ENCODE assay signal across 25 mouse cellular contexts in the genomic region with DNA sequence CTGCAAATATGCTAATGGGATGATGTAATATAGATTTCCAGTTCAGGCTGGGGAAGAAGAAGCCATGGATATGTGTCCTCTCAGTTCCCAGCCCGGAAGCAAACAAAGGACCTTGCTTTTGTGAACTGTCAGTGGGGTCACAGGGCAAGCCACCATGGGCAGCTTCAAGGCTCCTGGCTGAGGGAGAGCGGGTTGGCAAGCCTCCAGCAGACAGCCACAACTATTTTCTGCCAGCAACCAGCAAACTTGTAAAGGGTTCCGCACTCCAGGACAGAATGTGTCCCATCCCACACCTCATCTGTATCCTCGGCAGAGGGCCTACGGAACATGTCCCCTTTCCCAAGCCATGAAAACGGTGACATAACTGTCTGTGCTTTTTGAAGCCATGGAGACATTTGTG. TPM values are rescaled to one million over a fixed set of nuclear protein-coding genes. Genes with fewer than 3 reads are reported as not detected.
DNase-seq lines count a peak whose midpoint lies in the region; ATAC-seq and TF ChIP-seq lines count a peak whose summit lies in the region.
"Had no signal": no experiment of that assay in that cellular context is flagged by ENCODE, and none has a peak within 500 bp of the region (broad histone marks: within the 10 kb centered on the region; RNA-seq: fewer than 3 reads in every experiment).

No protein-coding gene starts in this region.

- no peak for DNase-seq in neural tube, embryonic 10.5 days (ENCODE audit: extremely low spot score, low spot score)
- DNase-seq in adrenal gland, postnatal 25 days, result peak; percentile 40
- DNase-seq in kidney, postnatal 36 days, result peak; percentile 66 to 78
- DNase-seq in thymus, postnatal 4 days, result no peak
- no peak for DNase-seq in lung, adult 2 months
- DNase-seq: cerebellum, adult 9-11 months; gastrocnemius, postnatal 25 days; liver, postnatal 0 days; thymus, postnatal 14 days had no signal

- no peak for TF ChIP-seq CTCF in lung, adult 2 months (IDR thresholded peaks at IDR 0.05; ENCODE audit: insufficient read depth, low read length)

- no peaks in the 10 kb centered on the region for H3K9me3 ChIP-seq in hindbrain, embryonic 13.5 days
- no peaks in the 10 kb centered on the region for H3K9me3 ChIP-seq in hindbrain, embryonic 12.5 days (replicated peaks)
- H3K9me3 ChIP-seq in neural tube, embryonic 15.5 days (replicated peaks), result no peaks in the 10 kb centered on the region
- H3K9me3 ChIP-seq: embryonic facial prominence, embryonic 12.5 days; forebrain, embryonic 15.5 days; limb, embryonic 10.5 days; neural tube, embryonic 12.5 days had no signal

- H3K4me1 ChIP-seq in hindbrain, embryonic 13.5 days (replicated peaks), result peaks cover 81% of the 10 kb centered on the region
- H3K4me1 ChIP-seq in hindbrain, embryonic 12.5 days, result peaks cover 75% of the 10 kb centered on the region
- peaks cover 80% of the 10 kb centered on the region for H3K4me1 ChIP-seq in neural tube, embryonic 15.5 days
- H3K4me1 ChIP-seq in lung, adult 2 months (ENCODE audit: control insufficient read depth, insufficient read depth, low read length), result no peaks in the 10 kb centered on the region

- ATAC-seq in hindbrain, embryonic 13.5 days (ENCODE audit: low FRiP score), result no peak
- ATAC-seq in hindbrain, embryonic 12.5 days (ENCODE audit: low FRiP score), result no peak
- ATAC-seq in neural tube, embryonic 15.5 days (ENCODE audit: low FRiP score), result no peak
- ATAC-seq: forebrain, embryonic 15.5 days; hindbrain, embryonic 16.5 days; intestine, postnatal 0 days; liver, postnatal 0 days had no signal

- no peak overlapping the region for H3K4me2 ChIP-seq in hindbrain, embryonic 13.5 days
- H3K4me2 ChIP-seq in hindbrain, embryonic 12.5 days (replicated peaks), result no peak overlapping the region
- no peak overlapping the region for H3K4me2 ChIP-seq in neural tube, embryonic 15.5 days
- H3K4me2 ChIP-seq: embryonic facial prominence, embryonic 12.5 days; forebrain, embryonic 15.5 days; midbrain, embryonic 11.5 days; neural tube, embryonic 12.5 days had no signal

- no peak for TF ChIP-seq POLR2A in lung, adult 2 months (IDR thresholded peaks at IDR 0.05; ENCODE audit: borderline replicate concordance, extremely low read depth, low read depth, low read length)

- H3K27me3 ChIP-seq in hindbrain, embryonic 13.5 days, result no peaks in the 10 kb centered on the region
- no peaks in the 10 kb centered on the region for H3K27me3 ChIP-seq in hindbrain, embryonic 12.5 days
- no peaks in the 10 kb centered on the region for H3K27me3 ChIP-seq in neural tube, embryonic 15.5 days (replicated peaks)
- H3K27me3 ChIP-seq: embryonic facial prominence, embryonic 12.5 days; forebrain, embryonic 15.5 days; neural tube, embryonic 12.5 days had no signal

- 0 out of 2 replicates have a peak overlapping the region, but pooled peaks have one; percentile 53 for H3K27ac ChIP-seq in hindbrain, embryonic 13.5 days
- H3K27ac ChIP-seq in hindbrain, embryonic 12.5 days, result no peak overlapping the region
- peak overlapping the region; percentile 28; the same call in 1 of the 2 replicates for H3K27ac ChIP-seq in neural tube, embryonic 15.5 days (replicated peaks)
- H3K27ac ChIP-seq: embryonic facial prominence, embryonic 12.5 days; forebrain, embryonic 15.5 days; left cerebral cortex, adult 2 months; limb, embryonic 10.5 days; macrophage; neural tube, embryonic 12.5 days had no signal

- H3K9ac ChIP-seq in hindbrain, embryonic 13.5 days, result no peak overlapping the region
- H3K9ac ChIP-seq in hindbrain, embryonic 12.5 days, result no peak overlapping the region
- no peak overlapping the region for H3K9ac ChIP-seq in neural tube, embryonic 15.5 days (replicated peaks)
- H3K9ac ChIP-seq: embryonic facial prominence, embryonic 12.5 days; forebrain, embryonic 15.5 days; liver, postnatal 0 days; neural tube, embryonic 12.5 days had no signal

- 55% methylated on average over 6 of the region's 6 CpGs for WGBS in hindbrain, embryonic 13.5 days
- WGBS in hindbrain, embryonic 12.5 days, result 67% methylated on average over 6 of the region's 6 CpGs
- WGBS in neural tube, embryonic 15.5 days, result 68% methylated on average over 6 of the region's 6 CpGs
- 64% methylated on average over 6 of the region's 6 CpGs for WGBS in lung, adult 2 months

- no peak overlapping the region for H3K4me3 ChIP-seq in hindbrain, embryonic 13.5 days
- no peak overlapping the region for H3K4me3 ChIP-seq in hindbrain, embryonic 12.5 days
- H3K4me3 ChIP-seq in neural tube, embryonic 15.5 days (replicated peaks), result no peak overlapping the region
- no peak overlapping the region for H3K4me3 ChIP-seq in lung, adult 2 months (replicated peaks; ENCODE audit: extremely low read depth, low read depth, low read length)
- H3K4me3 ChIP-seq: embryonic facial prominence, embryonic 12.5 days; erythroblast, embryonic 14.5 days; forebrain, embryonic 15.5 days; left cerebral cortex, adult 2 months; limb, embryonic 10.5 days; neural tube, embryonic 12.5 days had no signal

- peaks cover 4% of the 10 kb centered on the region; the same call in 1 of the 2 replicates for H3K36me3 ChIP-seq in hindbrain, embryonic 13.5 days
- H3K36me3 ChIP-seq in hindbrain, embryonic 12.5 days, result no peaks in the 10 kb centered on the region
- no peaks in the 10 kb centered on the region for H3K36me3 ChIP-seq in neural tube, embryonic 15.5 days
- H3K36me3 ChIP-seq: embryonic facial prominence, embryonic 12.5 days; forebrain, embryonic 15.5 days; limb, embryonic 10.5 days; neural tube, embryonic 12.5 days had no signal

RNA-seq across cellular contexts. Expression of a gene that starts 22.4 kb away (rescaled TPM):
- 50.0 TPM in 2 replicates for polyA plus RNA-seq in hindbrain, embryonic 13.5 days (2015; fragmentation: Nextera tagmentation; extraction: Ambion mirVana)
- 35.8 and 37.4 TPM in 2 replicates for polyA plus RNA-seq in hindbrain, embryonic 12.5 days (2016; fragmentation: Nextera tagmentation; extraction: Ambion mirVana)
- 43.2 and 52.5 TPM in 2 replicates for polyA plus RNA-seq in neural tube, embryonic 15.5 days (2015; fragmentation: Nextera tagmentation; extraction: Ambion mirVana)
- total RNA-seq in adrenal gland, postnatal 25 days (2021), result 4.3 and 6.9 TPM in 2 replicates
- 0.25 TPM in 2 replicates for polyA plus RNA-seq in lung, adult 2 months (2012; rRNA removed)
- total RNA-seq: liver, adult 2 months; monocyte, adult 5-6 weeks had no signal
- polyA plus RNA-seq: erythroblast, embryonic 14.5 days; liver, adult 2 months; liver, postnatal 0 days; macrophage had no signal

RNA-seq across cellular contexts. Expression of a gene that starts 55.7 kb away (rescaled TPM):
- polyA plus RNA-seq in hindbrain, embryonic 13.5 days (2015; fragmentation: Nextera tagmentation; extraction: Ambion mirVana), result 0.31 and 0.35 TPM in 2 replicates
- polyA plus RNA-seq in hindbrain, embryonic 12.5 days (2016; fragmentation: Nextera tagmentation; extraction: Ambion mirVana), result 0.50 and 1.9 TPM in 2 replicates
- polyA plus RNA-seq in neural tube, embryonic 15.5 days (2015; fragmentation: Nextera tagmentation; extraction: Ambion mirVana), result 1.0 and 1.9 TPM in 2 replicates
- not detected in 2 replicates for total RNA-seq in adrenal gland, postnatal 25 days (2021)
- 19.3 TPM in 1 of 2 replicates, not detected in the other for polyA plus RNA-seq in lung, adult 2 months (2012; rRNA removed)
- total RNA-seq: left cerebral cortex, adult 2 months; liver, adult 2 months; monocyte, adult 5-6 weeks had no signal
- polyA plus RNA-seq: erythroblast, embryonic 14.5 days; heart, postnatal 0 days; limb, embryonic 10.5 days; macrophage had no signal

Comparison
In these comparisons a context has a peak if more than half of its experiments do, and no peak if none do; other contexts are left out.
1. DNase-seq: peak in adrenal gland, postnatal 25 days (single experiment) and kidney, postnatal 36 days (2 of 2); none in neural tube, embryonic 10.5 days (single experiment), thymus, postnatal 4 days (single experiment) and lung, adult 2 months (single experiment).
2. RNA of a gene that starts 22.4 kb away (polyA plus RNA-seq): 43.2 to 52.5 TPM in neural tube, embryonic 15.5 days, 50.0 TPM in hindbrain, embryonic 13.5 days and 35.8 to 37.4 TPM in hindbrain, embryonic 12.5 days; 0.25 TPM in lung, adult 2 months; every median in the first group is over 10 times any median in the second.